Comparison of ENCODE assay signal across 1 mouse cellular context in genomic region chr9:50603189-50603997, GRCm38 (mm10).
TF ChIP-seq lines count a peak whose summit lies in the region.

Gene Sdhd, minus strand, starts transcription at chr9:50603812.
Gene Timm8b, plus strand, starts transcription at chr9:50603910.

TF ChIP-seq in MEL, 35 proteins besides CTCF, POLR2A, EP300 and RAD21 (continued from another document):
- TF ChIP-seq POLR2AphosphoS5 (IDR thresholded peaks at IDR 0.05; ENCODE audit: borderline replicate concordance, low read depth, low read length) (0 out of 2 replicates have a peak, but pooled peaks have one; percentile 62), MYB (IDR thresholded peaks at IDR 0.05; ENCODE audit: low read depth, low read length) (no peak), UBTF (IDR thresholded peaks at IDR 0.05; ENCODE audit: borderline replicate concordance, insufficient read depth, low read depth, low read length) (no peak), GATA1 (IDR thresholded peaks at IDR 0.05; ENCODE audit: low read depth, low read length) (no peak), SMC3 (IDR thresholded peaks at IDR 0.05; ENCODE audit: low read depth, low read length) (no peak), CHD2 (IDR thresholded peaks at IDR 0.05; ENCODE audit: low read length) (no peak; the same call in none of the 2 replicates), CHD1 (IDR thresholded peaks at IDR 0.05; ENCODE audit: low read depth, low read length) (0 out of 2 replicates have a peak, but pooled peaks have one; percentile 15), JUND (IDR thresholded peaks at IDR 0.05; ENCODE audit: low read depth, low read length) (no peak), TBP (IDR thresholded peaks at IDR 0.05; ENCODE audit: low read depth, low read length) (peak; percentile 87), BHLHE40 (IDR thresholded peaks at IDR 0.05; ENCODE audit: borderline replicate concordance, low read depth, low read length) (no peak), MAFK (IDR thresholded peaks at IDR 0.05; ENCODE audit: borderline replicate concordance, low read depth, low read length) (no peak), USF1 (IDR thresholded peaks at IDR 0.05; ENCODE audit: low read depth, low read length) (no peak), ZC3H11A (IDR thresholded peaks at IDR 0.05; ENCODE audit: low read depth, low read length) (no peak)
